Mouse (Mus musculus) heart, postnatal 25 days (tissue): ENCODE data around the gene Grik5. TPM values are rescaled to one million over a fixed set of nuclear protein-coding genes. Genes with fewer than 3 reads are reported as not detected.

ENCODE experiments used
- DNase-seq: peaks from one replicate; pipeline ENCODE4 v3.0.0; 2022; ENCODE audit warnings: low spot score
- intact Hi-C: fragments of 180-260 bp; cut with DNase I; formaldehyde crosslinking; loops from one replicate; pipeline ENCODE4 v1.15.1; 2025
- microRNA-seq: library from miRNA; unstranded; fragments of <30 nt; microRNA quantifications from one replicate; pipeline ENCODE4 v1.2.0, GENCODE M21; 2022
- total RNA-seq, 2 experiments: library from RNA; stranded (reverse); gene quantifications; 2 replicates each; pipeline ENCODE4 v1.2.3; 2021

The Grik5 gene
- total RNA-seq, 2 experiments from 2014 or later: 4.5 to 4.8 TPM

- DNase-seq: peak; percentile 26
- intact Hi-C loops: no loop called here
Observed at GRCm38 (mm10) chr7:24964897-24965535, 107.1 kb downstream of the Grik5 start.

GRCm38 (mm10) chr7:24964288-24964687 lies 107.9 kb downstream of the Grik5 start:
- intact Hi-C loops: no loop called here

More at GRCm38 (mm10) chr7:24964288-24964687, 107.9 kb downstream of the Grik5 start:
- DNase-seq: no peak

Small RNA genes within 50 kb of the gene (microRNA-seq; reads per million reads assigned to microRNA genes)
- gene Mir6537 (not detected), gene Mir7046 (1.4 reads per million), gene Mir7047 (not detected)

Other genes starting within 250 kb of the Grik5 start
- not detected for gene Gm9844, start 210.1 kb downstream of the Grik5 start, total RNA-seq
- gene Lypd4, start 202.4 kb downstream of the Grik5 start, total RNA-seq: not detected
- gene Dmrtc2, start 202.3 kb downstream of the Grik5 start, total RNA-seq: not detected
- 100 to 1,000 TPM; 493 to 532 TPM for gene Rps19, start 188.0 kb downstream of the Grik5 start, total RNA-seq
- gene Cd79a, start 175.0 kb downstream of the Grik5 start, total RNA-seq: 1 to 10 TPM in 1 of 2 experiments, under 1 TPM in 1; 0.96 to 2.0 TPM
- 10 to 100 TPM; 47.8 to 51.8 TPM for gene Arhgef1, start 169.4 kb downstream of the Grik5 start, total RNA-seq
- gene Gm4881, start 127.9 kb downstream of the Grik5 start, total RNA-seq: not detected
- 100 to 1,000 TPM; 285 to 315 TPM for gene Rabac1, start 99.6 kb downstream of the Grik5 start, total RNA-seq
- under 1 TPM; 0.47 to 0.67 TPM for gene Atp1a3, start 66.4 kb downstream of the Grik5 start, total RNA-seq
- 1 to 10 TPM; 9.8 to 9.9 TPM for gene Zfp574, start 221 bp upstream of the Grik5 start, total RNA-seq
- gene Pou2f2, start 107.4 kb upstream of the Grik5 start, total RNA-seq: under 1 TPM; 0.60 to 0.61 TPM
- gene Dedd2, start 148.3 kb upstream of the Grik5 start, total RNA-seq: 10 to 100 TPM; 13.6 to 20.2 TPM
- 1 to 10 TPM; 8.0 to 9.1 TPM for gene Zfp526, start 149.1 kb upstream of the Grik5 start, total RNA-seq
- gene Gsk3a, start 165.5 kb upstream of the Grik5 start, total RNA-seq: 10 to 100 TPM; 62.6 to 64.6 TPM
- gene Erf, start 178.4 kb upstream of the Grik5 start, total RNA-seq: 10 to 100 TPM; 19.2 to 29.6 TPM
- 10 to 100 TPM; 61.9 to 65.9 TPM for gene Cic, start 195.4 kb upstream of the Grik5 start, total RNA-seq
- 1 to 10 TPM; 2.7 to 4.3 TPM for gene Pafah1b3, start 225.6 kb upstream of the Grik5 start, total RNA-seq
- gene Prr19, start 229.1 kb upstream of the Grik5 start, total RNA-seq: not detected
- not detected for gene Tmem145, start 233.8 kb upstream of the Grik5 start, total RNA-seq
- gene Megf8, start 244.8 kb upstream of the Grik5 start, total RNA-seq: 10 to 100 TPM; 25.1 to 26.6 TPM